14 mouse cellular contexts compared by ENCODE assay signal in the genomic region with DNA sequence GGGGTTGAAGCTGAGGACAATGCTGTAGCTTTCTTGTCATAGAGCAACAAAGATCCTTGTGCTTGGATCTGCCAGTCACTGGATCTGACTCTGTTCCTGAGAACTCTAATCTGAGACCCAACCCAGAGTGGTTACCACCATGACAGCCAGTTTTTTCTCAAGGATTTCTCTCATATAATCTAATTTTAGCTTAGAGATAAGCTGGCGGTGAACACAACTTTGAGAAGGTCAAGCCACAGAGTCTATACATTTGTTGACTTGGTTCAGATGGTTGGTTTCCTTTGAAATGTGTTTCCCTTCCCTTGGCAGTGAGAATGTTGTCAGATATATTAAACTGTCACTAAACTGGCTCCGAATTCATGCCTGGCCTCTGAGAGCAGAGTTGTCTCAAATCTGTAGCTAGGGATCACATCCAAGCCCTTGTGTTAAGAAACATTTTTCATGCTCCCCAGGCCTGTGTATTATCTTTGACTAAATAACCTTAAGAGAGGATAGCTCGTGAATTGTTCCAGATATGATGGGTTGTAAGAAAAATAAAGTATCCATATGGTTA.
"Had no signal": no experiment of that assay in that cellular context is flagged by ENCODE, and none has a peak within 500 bp of the region (broad histone marks: within the 10 kb centered on the region; RNA-seq: fewer than 3 reads in every experiment).

No protein-coding gene starts in this region.

- H3K9me3 ChIP-seq: intestine, embryonic 15.5 days; limb, embryonic 12.5 days; liver, embryonic 13.5 days; midbrain, embryonic 15.5 days; neural tube, embryonic 12.5 days had no signal

- H3K4me1 ChIP-seq: intestine, embryonic 15.5 days; limb, embryonic 12.5 days; liver, embryonic 13.5 days; midbrain, embryonic 15.5 days; neural tube, embryonic 12.5 days had no signal

- DNase-seq: kidney, postnatal 25 days; liver; liver, embryonic 13.5 days; liver, postnatal 0 days; lung, postnatal 36 days; thymus, adult 18-20 months; thymus, postnatal 14 days had no signal

- H3K4me3 ChIP-seq: intestine, embryonic 15.5 days; limb, embryonic 12.5 days; liver, embryonic 13.5 days; midbrain, embryonic 15.5 days; neural tube, embryonic 12.5 days had no signal

- ATAC-seq: intestine, embryonic 15.5 days; liver, postnatal 0 days; lung, postnatal 0 days; midbrain, embryonic 15.5 days had no signal

- H3K27me3 ChIP-seq: intestine, embryonic 15.5 days; limb, embryonic 12.5 days; liver, embryonic 13.5 days; midbrain, embryonic 15.5 days; neural tube, embryonic 12.5 days had no signal

- H3K9ac ChIP-seq: intestine, embryonic 15.5 days; limb, embryonic 12.5 days; liver, embryonic 13.5 days; liver, postnatal 0 days; midbrain, embryonic 15.5 days; neural tube, embryonic 12.5 days had no signal

- H3K4me2 ChIP-seq: intestine, embryonic 15.5 days; limb, embryonic 12.5 days; liver, embryonic 13.5 days; midbrain, embryonic 11.5 days; midbrain, embryonic 15.5 days; neural tube, embryonic 12.5 days had no signal

- H3K27ac ChIP-seq: intestine, embryonic 15.5 days; limb, embryonic 12.5 days; liver, embryonic 13.5 days; midbrain, embryonic 15.5 days; neural tube, embryonic 12.5 days; stomach, postnatal 0 days had no signal

- H3K36me3 ChIP-seq: intestine, embryonic 15.5 days; limb, embryonic 12.5 days; liver, embryonic 13.5 days; midbrain, embryonic 15.5 days; neural tube, embryonic 12.5 days had no signal
